Mouse (Mus musculus): ENCODE results near the gene Camta1. TPM values are rescaled to one million over a fixed set of nuclear protein-coding genes. Genes with fewer than 3 reads are reported as not detected.
A peak's percentile ranks its signal among the peaks of the same experiment; 100 is the strongest.

Camta1 gene
- total RNA-seq, 4 experiments from 2014 or later, result 79.5 to 115 (median 98.3) TPM

DNA sequence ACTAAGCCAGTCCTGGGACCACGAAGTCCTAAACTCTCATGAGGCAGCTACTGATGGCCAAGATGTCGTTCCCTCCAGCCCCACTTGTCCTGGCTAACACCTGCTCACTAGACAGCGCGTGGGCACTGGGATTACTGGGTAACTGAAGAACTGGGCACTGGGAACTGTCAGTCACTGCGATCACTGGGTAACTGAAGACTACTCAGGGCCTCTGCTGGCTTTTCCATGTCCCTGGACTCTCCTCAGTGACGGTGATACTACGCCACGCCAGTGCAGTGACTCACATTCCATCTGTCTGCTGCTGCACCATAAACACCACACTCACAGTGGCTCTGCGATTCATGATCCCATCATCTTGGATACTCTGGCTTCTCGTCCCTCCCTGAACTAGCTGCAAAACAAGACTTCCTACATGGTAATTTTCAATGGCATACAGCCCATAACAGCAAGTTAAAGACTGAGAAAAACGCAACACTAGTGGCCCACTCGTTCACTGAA lies 81.7 kb downstream of the Camta1 start:
- no peak for DNase-seq (ENCODE audit: low spot score in 2 of 2)

DNA sequence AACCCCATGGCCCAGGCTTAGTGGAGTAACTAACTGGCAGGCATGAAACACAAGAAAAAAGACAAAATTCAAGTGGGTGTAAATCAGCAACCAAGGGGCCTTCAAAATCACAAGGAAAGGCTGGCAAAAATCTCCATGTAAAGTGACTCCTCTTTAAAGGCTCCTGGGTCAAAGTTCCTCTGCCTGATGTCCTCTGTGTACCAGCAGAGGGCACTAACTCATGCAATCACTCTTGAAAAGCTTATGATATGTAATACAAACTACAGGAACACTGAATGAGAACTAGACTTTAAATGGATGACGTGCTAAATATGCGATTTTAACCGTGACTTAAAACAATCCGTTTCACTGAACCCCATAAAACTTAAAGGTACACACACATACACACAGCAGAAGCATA lies 83.2 kb downstream of the Camta1 start:
- no peak for DNase-seq (ENCODE audit: low spot score in 2 of 2)

DNA sequence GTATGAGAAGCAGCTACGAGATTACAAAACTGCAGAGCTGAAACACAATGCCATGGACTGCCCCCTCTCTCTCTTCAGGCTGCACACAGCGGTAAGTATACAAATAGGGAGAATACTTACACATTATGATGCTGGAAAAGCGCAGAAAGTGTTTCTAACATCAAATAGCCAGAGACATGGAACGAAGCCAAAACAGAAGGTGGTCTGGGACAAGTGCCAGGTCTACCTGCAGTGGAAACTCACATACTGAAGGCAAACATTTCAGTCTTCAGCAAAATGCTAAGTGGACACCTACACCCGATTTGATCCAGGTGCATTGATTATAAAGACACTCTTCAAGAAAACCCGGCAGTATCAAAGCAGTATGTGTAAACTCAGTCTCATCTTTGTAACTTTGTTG lies 84.2 kb downstream of the Camta1 start:
- no peak for DNase-seq (ENCODE audit: low spot score in 2 of 2)

DNA sequence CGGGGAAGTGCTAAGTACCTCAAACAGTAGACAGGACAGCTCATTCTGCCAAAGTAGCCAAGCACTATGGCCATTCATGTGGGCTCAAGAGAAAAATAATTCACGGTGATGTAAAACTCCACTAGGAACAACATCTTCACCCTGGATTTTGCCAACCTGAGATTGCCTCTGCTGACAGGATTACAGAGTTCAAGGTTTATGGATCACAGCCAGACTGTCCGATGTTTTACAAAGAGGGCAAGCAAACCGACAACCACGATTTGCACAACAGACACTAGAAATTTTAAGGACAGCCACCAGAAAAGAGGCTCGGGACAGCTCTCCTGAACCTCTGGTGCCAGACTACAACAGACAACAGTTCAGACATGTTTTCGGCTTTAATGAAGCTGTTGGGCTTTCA lies 86.2 kb downstream of the Camta1 start:
- DNase-seq (ENCODE audit: low spot score in 2 of 2), result no peak

DNA sequence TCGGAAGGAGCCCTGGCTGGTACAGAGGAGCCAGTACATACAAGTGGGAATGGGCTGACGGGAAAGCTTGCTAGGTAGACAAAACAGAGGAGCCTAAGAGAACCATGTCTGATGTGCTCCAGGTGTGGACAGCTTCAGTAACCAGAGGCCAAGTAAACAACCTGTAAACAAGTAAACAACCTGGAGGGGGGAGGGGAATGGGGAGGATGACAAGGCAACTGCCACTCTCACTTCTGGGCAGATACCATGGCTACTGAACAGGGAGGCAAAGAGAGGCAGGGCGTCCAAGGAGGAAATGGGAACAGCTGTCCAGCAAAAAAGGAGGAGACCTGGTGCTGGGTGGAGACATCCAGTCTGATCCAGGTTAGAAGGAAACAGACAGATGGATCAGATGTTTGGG lies 88.0 kb downstream of the Camta1 start:
- no peak for DNase-seq (ENCODE audit: low spot score in 2 of 2)

DNA sequence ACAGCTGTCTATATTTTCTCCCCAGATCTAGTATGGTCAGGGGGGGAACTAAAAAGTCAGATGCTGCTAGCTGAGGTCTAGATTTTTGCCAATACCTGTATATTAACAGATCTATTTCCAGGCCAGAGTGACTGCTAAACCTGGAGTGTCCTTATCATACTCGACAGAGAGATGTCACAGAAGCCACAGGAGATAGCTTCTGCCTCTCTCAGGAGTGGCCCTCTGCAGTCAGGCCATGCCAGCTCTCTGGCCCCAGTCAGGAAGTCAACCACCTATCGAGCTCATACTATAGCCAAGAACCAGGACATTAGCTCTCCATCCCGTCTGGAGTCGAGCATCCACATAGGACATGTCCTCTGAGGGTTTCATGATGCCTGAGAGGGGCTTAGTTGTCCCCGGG lies 88.7 kb downstream of the Camta1 start:
- no peak for DNase-seq (ENCODE audit: low spot score in 2 of 2)

DNA sequence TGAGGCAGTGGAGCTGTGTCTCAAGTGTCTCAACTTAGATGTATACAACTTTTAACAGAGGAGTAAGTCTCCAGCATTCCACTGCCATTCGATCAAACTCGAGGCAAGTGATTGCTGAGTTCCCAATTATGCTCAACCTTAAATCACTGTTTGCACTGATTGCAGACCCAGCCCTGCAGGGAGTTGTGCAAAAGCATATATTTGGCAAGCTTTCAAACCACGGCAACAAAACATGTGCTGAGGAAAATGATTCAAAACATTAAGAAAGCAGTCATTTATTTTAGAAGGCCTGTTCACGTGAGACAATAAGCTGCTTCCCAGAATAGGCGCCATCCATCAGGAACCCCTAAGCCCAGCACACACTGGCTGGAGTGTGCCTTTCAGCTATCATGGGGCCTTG lies 91.0 kb downstream of the Camta1 start:
- no peak for DNase-seq (ENCODE audit: low spot score in 2 of 2)

DNA sequence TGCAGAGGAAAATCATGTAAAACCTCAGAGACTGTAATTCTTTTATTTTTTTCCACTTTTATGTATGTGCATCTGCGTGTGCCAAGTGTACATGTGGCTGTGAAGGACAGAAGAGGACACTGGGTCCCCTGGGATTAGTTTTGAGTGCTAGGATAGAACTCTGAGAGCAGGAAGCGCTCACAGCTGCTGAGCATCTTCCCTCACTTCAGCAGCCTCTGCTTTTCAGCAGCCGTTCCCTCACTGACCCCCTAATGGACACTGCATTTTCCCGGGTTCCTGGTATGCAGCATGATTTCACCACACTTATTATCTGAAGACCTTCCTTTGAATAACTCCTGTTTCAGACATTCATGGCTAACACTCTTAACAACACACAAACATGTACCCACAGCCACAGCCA lies 93.9 kb downstream of the Camta1 start:
- no peak for DNase-seq (ENCODE audit: low spot score in 2 of 2)

DNA sequence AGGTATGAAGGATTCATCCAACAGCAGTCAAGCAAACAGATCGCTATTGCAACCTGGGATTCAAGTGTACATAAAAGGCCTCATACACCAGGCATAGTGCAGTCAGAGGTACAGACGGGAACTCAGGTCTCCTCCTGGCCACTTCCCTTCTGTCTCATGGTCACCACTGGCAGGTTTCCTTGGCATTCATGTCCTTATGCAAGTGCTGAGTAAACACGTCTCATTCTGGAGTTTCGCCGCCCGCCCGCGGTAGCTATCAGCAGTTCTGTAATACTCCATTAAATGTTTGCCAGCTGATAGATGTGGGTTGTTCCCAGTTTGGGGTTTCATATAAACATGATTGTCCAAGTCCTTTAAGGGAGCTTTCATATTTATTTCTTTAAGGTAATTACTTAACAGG lies 94.3 kb downstream of the Camta1 start:
- DNase-seq (ENCODE audit: low spot score in 2 of 2), result no peak

DNA sequence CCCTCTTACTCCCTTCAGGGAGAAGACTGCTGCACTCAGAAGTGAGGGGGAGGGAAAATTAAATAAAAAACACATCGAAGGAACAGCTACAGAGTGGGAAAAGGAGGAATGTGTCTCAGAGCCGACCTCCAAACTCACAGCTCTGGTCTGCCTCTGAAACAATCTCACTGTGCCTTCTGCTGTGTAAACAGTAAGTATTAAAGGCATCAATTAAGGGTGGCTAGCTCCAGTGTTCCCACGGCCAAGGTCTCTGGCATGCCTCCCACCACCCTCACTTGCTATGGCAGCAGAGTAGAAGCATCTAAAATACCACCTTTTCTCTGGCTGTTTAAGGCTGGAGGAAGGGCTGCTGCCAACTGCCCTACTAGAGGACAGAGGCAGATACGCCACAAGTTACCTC lies 96.3 kb downstream of the Camta1 start:
- no peak for DNase-seq (ENCODE audit: low spot score in 2 of 2)

DNA sequence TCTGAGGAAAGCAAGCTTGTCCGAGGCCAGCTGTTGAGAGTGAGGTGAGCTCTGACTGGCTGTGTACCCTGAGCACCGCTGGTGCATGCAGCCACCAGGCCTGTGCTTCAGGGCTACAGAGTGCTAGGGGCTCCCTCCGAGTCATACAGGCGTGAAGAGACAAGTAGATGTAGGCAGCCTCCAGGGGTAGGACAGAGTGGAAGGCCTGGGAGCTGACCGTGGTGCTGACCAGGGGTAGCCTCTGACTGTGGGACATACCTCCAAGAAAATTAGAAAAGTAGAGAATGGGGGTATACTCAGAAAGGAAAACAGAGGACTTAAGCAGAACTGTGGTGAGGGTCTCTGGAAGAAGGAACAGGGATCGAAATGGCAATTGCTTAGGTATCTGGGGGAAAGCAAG lies 97.7 kb downstream of the Camta1 start:
- DNase-seq (ENCODE audit: low spot score in 2 of 2), result no peak

DNA sequence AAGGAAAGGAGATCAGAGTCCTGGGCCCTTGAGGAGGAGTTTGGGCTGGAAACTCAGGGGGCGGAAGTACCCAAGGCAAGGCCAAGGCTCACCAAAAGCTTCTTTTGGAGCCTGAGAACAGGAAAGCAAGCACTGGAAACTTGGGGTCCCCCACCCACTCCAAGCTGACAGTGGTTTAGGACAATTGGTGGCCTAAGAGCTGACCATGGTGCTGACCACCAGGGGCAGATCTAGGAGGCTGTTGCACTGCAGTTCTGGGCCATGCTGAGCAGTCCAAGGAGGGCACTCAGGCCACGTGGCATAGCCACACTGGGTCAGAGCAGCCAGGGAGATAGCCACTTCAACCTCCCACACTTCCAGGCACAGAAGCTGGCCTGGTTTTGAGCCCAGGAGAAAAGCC lies 102.6 kb downstream of the Camta1 start:
- DNase-seq (ENCODE audit: low spot score in 2 of 2), result no peak

DNA sequence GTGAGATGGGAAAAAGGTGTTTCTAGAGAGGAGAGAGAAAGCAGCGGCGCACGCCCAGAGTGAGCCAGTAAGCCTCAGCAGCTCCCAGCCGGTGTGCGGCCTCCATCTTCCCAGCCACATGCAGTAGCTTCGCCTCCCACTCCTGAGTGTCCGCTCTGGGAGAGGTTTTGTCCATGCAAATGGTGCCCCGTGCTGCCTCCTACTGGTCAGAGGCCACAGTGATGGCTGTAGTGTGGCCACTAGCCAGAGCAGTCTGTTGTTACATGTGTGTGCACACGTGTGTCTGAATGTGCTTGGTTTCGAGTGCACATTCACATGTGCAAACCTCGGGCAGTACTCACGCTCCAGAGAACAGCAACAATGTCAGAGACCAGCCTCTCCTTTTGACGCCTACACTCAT lies 103.3 kb downstream of the Camta1 start:
- DNase-seq (ENCODE audit: low spot score in 2 of 2), result no peak

DNA sequence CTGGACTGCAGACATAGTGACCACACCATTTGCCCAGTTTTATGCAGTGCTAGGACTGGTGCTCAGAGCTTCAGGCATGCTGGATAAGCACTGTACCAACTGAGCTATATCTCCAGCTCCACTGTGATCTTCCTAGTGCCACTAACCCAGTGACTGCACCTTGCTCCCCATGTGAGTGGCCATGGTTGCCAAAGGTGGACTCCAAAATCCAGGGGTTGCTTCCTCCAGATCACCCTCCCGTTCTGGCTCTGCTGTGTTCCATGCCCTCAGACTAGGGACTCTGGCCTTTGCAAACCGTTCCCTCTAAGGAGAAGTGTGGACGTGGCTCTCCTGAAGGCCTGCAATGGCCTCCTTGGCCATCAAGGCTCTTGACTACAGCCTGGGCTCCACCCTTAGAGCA lies 104.4 kb downstream of the Camta1 start:
- no peak for DNase-seq (ENCODE audit: low spot score in 2 of 2)

DNA sequence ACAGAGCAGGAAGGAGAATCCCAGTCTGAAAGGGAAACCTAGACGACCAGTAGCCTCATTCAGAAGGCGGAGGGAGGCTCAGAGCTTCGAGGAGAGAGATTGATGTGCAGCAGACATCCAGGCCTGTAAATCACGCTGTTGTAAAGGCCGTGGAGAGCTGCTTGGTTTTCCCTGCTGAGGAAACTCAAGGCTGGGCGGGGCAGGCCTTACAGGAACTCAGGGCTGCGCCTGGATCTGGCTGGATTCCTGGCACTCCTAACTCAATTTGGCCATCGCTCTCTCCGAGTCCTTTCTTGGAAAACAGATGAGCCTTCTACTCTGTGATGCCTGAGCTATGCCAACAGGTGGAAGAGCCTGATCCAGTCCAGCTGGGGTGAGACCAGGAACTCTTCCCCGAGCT lies 105.3 kb downstream of the Camta1 start:
- DNase-seq (ENCODE audit: low spot score in 2 of 2), result peak; percentile 51 to 59

DNA sequence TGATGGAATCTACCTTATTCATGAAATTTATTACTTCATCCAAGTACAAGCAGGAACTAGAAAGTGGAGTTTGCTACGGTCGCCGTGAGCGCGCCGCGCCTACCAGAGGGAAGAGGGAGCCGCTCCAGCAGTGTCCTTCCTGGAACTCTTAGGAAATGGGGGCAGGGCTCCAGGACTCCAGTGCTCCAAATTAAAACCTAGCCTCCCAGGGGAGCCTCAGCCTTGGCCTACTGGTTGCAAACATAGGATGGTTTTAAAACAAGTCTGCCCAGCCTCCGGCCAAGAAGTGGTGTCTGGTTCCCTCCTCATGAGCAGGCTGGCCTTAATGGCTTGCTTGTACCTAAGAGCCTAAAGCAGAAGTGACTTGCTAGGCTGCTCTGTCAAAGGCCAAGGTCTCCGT lies 108.4 kb downstream of the Camta1 start:
- DNase-seq (ENCODE audit: low spot score in 2 of 2), result peak; percentile 80 to 84

DNA sequence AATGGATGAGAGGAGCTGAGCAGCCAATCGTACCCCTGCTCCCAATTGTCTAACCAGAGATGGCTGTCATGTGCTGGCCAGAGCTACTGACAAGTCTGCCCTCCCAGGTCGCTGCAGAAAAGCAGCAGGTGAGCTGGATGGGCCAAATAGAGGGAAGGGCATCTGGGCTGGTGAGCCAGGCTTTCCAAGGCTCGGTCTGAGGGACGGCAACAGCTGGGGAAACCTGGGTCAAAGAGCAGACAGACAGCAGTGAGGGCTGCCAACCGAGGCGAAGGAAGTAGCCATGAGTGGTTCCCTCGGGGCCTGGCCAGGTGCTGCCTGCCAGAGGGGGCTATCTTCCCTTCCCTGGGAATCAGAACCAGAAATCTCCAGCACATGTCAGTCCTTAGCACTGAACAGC lies 109.1 kb downstream of the Camta1 start:
- peak; percentile 27 to 39 for DNase-seq (ENCODE audit: low spot score in 2 of 2)

DNA sequence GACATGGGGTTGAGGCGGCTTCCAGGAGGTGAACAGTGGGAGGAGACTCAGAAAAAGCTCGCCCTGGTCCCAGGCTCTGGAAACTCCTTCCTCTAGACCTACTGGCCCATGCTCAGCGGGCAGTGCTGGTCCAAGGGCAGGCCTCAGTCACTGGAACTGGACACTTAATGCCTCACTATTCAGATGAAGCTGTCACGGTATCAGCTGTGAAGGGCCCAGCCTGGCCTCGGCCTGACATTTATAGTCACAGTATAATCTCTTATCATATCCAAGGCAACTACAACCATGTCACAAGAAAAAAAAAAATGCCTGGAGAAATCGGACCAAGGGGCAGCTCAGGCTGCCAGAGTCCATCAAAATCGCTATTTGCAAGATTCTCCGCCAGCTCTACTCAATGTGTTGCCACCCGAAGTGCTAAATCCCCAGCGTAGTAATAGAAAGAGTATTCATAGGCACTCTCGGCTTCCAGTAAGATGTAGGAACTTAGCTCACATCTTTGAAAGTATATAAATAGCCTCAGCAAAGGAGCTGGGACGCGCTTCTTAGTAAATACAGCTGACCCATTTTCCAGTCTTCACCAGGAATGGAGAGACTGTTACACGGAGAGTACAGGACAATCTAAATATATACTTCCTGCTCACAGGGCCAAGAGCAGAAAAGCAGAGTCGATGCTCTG lies 110.3 kb downstream of the Camta1 start:
- DNase-seq (ENCODE audit: low spot score in 2 of 2), result no peak

DNA sequence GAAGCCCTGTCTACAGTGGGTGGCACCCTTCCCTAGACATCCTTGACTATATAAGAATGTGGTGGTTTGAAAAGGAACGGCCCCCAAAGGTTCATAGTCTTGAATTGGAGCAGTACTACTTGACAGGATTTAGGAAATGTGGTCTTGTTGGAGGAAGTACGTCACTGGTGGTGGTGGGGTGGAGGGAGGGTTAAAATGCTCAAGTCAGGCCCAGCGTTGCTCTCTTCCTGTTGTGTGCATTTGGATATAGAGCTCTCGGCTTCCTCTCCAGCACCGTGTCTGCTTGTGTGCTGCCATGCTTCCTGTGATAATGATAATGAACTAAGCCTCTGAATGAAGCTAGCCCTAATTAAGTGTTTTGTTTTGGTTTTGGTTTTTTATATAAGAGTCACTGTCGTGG lies 114.0 kb downstream of the Camta1 start:
- DNase-seq (ENCODE audit: low spot score in 2 of 2), result no peak

DNA sequence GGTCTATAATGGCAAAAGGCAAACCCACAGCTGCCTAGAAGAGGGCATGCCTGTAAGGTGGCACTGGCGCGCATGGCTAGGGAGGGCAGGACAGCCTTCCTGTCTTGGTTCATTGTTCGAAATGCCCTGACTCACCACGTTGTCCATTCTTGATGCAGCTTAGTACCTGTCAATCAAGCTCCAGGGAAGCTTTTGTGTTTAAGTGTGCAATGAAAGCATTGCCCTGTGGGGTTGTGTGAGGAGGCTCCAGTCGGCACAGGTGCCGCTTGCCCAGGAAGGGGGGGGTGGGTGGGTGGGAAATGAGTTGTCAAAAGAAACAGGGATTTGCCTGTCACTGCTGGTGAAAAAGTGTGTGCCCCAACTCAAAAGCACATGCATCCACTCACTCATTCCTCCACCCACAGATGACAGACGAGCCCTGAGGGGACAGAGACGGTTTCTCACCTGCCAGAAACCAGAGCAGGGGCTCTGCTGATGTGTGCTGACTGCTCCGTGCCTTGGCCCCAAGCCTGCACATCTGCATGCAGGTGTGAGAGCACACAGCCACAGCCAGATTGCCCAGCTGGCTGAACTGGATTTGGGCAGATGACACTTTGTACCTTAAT lies 115.6 kb downstream of the Camta1 start:
- no peak for DNase-seq (ENCODE audit: low spot score in 2 of 2)

DNA sequence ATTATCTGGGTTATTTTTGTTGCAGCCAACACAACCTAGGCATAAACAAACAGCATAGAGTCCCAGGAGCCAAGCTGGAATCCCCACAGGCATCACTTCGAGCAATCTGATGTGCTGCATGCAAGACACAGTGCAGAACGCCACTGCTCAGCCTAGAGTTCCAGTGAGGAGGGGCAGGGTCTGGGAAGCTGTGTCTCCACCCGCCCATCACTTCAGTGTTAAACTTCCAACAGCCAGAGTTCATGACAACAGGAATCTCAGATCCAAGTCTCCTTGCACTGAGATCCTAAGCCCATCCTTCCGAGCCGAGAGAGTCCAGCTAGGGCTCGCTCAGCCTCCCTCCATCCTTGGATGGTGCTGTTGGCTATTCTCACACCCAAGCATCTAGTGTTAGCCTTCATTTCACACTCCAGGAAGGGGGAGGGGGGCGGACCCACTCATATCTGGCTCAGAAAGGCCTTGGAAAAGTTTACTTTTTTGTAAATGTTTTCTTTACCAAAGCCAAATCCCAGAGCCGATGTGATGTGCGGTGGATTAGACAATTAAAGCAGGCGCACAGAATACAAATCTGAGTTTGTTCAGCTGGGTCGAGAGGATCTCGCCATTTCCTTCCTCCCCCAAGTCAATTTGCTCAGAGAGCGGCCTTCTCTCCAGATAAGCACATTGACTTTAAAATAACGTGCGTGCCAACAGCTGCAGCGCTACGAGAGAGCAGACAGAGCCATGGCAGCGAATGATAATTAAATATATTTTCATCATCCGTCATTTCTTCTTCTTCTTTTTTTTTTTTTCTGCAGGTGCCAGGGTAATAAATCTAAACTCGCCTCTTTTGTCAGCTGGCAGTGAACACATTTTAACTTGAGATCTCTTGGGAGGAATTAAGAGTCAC lies 120.2 kb downstream of the Camta1 start:
- DNase-seq (ENCODE audit: low spot score in 2 of 2), result no peak

DNA sequence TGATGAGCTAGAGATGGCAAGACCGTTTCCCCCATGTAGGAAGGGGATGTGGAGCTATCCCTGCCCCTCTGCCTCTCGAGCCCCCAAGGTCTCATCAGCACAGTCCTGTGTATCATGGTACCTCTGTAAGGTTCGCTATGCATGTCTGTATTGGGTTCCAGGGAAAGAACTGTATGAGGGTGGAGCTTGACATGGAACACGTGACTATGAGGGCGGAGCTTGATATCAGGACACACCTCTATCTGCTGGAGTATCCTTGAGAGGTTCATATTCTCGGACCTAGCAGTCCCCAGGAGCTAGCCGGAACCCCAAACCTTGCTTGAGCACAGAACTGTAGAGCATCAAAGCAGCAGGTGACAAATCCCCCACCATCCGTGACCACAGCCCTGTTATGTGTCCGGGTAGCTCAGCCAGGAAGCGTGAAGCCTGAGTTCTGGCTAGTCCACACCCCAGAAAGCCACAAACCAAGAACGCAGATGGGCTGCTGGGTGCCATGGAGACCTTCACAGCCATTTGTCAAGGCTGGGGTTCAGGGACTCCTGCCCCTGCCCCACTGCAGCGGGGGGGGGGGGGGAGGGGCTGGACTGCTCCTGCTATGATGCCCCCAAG lies 122.2 kb downstream of the Camta1 start:
- no peak for DNase-seq (ENCODE audit: low spot score in 2 of 2)
